Mouse (Mus musculus) E14TG2a.4 (cell line): ENCODE results near the gene Idnk.

Experiments used
- CTCF ChIP-seq: conservative IDR thresholded peaks from 2 replicates; pipeline ENCODE4 v1.5.1; 2014; ENCODE audit warnings: low read length
- NANOG ChIP-seq: IDR thresholded peaks from 2 replicates; pipeline ENCODE4 v1.6.1; 2014; ENCODE audit warnings: borderline replicate concordance, low read length, mixed read lengths
- POU5F1 ChIP-seq: IDR thresholded peaks from 2 replicates; pipeline ENCODE4 v1.6.1; 2014; ENCODE audit warnings: low read length, borderline replicate concordance

DNA sequence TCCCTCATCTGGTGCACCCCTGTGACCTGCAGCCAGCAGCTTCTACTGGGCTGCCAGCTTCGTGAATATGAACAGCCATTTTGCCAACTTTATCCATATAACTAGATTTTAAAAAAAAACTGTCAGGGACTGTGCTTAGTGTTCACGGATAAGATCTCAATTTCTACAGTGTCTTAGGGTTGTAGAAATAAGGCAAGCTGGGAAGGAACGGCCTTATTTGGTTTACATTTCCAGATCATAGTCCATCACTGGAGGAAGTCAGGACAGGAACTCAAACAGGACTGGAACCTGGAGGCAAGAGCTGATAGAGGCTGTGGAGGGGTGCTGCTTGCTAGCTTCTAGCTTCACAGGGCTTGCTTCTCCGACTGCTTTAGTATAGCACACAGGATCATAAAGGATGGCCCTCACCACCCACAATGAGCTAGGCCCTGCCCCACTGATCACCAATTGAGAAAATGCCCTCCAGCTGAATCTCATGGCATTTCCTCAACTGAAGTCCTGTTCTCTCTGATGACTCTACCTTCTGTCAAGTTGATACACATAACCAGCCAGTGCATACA, 27.7 kb upstream of the Idnk start:
- TF ChIP-seq CTCF (no peak), NANOG (no peak), POU5F1 (no peak)
